Mouse (Mus musculus) telencephalon, adult 2 months (tissue): ENCODE data around the gene Spdya.
"Not testable (repeated sequence)": the region's sequence is repeated elsewhere in the genome, so short reads cannot be mapped to it uniquely, and the experiment has no call there.

Experiments used
- DNase-seq: peaks from one replicate; pipeline ENCODE4 v3.0.0-alpha.2; 2011; ENCODE audit warnings: low read depth, low spot score

Spdya gene

DNA sequence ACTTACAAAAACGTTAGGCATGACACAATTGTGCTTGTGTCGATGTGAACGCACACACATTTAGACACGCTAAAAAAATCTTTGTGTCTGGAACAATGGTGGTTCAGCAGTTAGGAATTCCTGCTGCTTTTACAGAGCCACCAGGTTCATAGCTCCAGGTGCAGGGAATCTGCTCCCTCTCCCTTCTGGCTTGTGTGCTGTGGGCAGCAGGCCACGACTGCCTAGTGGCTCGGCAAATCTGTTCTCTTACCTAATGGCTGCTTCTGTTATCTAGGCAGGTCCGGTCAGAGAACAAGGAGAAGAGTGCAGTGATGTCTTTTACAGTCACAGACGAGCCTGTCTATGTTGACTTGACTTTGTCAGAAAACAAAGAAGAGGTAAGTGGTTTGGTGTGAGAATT is 81.5 kb downstream of the Spdya start:
- DNase-seq, result no peak

DNA sequence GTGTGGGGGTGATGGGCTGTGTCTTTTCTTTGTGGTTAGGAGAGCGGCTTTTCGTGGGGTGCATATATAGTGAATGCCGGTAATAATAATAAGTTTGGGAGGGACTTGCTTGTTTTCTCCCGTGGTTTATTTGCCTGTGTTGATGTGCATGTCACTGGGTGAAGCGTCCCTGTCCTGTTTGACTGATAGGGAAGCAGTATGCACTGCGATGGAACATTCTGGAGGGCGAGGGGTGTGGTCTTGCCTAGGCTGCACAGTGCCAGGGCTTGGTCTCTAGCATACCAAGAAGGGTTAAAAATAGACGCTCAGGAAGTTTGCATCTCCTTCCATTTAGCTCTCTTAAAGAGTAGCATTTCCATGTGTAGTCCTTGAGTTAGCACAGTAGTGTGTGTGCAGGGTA is 84.9 kb downstream of the Spdya start:
- DNase-seq, result no peak

DNA sequence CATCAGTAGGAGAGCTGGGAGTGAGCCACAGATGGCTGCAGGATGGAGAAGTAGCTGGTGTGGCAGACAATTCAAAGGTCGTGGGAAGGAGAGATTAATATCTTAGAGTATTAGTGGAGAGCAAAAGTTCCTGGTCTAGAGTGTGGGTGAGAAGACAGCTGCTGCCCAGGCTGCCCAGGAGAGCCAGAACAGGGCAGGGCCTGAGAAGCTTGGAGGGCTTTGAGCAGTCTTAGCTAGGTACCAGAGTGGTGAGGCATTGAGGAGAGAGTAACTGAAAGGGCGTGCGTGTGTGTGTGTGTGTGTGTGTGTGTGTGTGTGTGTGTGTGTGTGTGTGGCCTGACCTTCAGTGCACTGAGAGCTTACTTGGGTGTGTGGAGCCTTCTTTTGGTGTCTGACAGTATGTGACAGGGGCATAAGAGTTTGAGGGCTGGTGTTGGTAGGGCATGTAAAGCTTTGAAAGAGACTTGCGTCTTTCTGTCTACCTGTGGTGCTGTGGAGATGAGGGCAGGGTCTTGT is 85.9 kb downstream of the Spdya start:
- DNase-seq, result no peak

- not testable (repeated sequence) for DNase-seq
These were observed 87.2 kb downstream of the Spdya start for GRCm38 (mm10) chr17:71639056-71639455.
